Mouse (Mus musculus): ENCODE results near the gene Btnl9. TPM values are rescaled to one million over a fixed set of nuclear protein-coding genes. Genes with fewer than 3 reads are reported as not detected.

Btnl9 gene
- polyA plus RNA-seq, 1 experiment, result 3.0 TPM

DNA sequence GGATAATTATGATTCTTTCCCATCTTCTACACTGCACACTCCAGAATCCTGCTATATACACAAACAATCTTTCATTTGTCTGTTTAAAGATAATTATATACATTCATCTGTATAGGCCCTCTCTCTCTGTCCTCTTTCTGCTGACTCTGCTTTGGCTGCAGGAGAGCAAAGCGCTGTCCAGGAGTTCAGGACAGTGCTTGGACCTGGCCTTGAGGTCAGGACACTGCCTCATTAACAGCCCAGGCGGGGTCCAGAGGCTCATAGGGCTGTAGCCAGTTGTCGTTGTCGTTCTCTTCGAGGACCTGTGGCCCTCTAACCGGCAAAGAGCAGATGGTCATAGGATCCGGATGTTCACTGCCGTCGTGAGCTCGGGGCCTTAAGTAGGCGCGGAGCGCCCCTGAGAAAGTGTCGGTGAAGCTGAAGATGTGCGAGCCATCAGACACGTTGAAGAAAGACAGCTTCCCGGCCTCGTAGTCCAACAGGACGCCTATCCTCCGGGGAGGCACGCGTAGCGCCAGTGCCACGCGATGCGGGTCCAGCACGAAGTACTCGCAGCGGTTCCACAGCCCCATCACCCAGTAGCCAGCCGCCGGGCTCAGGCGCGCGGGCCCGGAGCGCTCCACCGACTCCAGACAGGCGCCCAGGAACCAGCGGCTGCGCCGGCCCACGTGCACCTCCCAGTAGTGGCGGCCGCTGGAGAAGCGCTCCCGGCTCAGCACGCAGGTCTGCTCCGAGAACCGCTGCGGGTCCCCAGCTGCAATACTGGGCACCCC lies 17.9 kb downstream of the Btnl9 start:
- no peaks in the 10 kb centered on the region for H3K4me1 ChIP-seq (replicated peaks; ENCODE audit: control insufficient read depth, insufficient read depth, low read length)
- DNase-seq, result no peak
- H3K27me3 ChIP-seq (ENCODE audit: control insufficient read depth, insufficient read depth, low read length), result no peaks in the 10 kb centered on the region; the same call in 1 of the 2 replicates
- H3K27ac ChIP-seq (ENCODE audit: control insufficient read depth, insufficient read depth, low read length), result no peak overlapping the region
- H3K36me3 ChIP-seq (ENCODE audit: control insufficient read depth, insufficient read depth, low read length), result no peaks in the 10 kb centered on the region
- 35% methylated on average over 50 of the region's 50 CpGs for WGBS
- no peak for TF ChIP-seq CTCF (IDR thresholded peaks at IDR 0.05; ENCODE audit: borderline replicate concordance, control insufficient read depth, extremely low read depth, insufficient read depth, low read length, poor library complexity)
- no peak for TF ChIP-seq POLR2A (IDR thresholded peaks at IDR 0.05; ENCODE audit: control insufficient read depth, extremely low read depth, insufficient read depth, low read length, poor library complexity)
- H3K4me3 ChIP-seq (ENCODE audit: control insufficient read depth, insufficient read depth, low read length), result no peak overlapping the region

DNA sequence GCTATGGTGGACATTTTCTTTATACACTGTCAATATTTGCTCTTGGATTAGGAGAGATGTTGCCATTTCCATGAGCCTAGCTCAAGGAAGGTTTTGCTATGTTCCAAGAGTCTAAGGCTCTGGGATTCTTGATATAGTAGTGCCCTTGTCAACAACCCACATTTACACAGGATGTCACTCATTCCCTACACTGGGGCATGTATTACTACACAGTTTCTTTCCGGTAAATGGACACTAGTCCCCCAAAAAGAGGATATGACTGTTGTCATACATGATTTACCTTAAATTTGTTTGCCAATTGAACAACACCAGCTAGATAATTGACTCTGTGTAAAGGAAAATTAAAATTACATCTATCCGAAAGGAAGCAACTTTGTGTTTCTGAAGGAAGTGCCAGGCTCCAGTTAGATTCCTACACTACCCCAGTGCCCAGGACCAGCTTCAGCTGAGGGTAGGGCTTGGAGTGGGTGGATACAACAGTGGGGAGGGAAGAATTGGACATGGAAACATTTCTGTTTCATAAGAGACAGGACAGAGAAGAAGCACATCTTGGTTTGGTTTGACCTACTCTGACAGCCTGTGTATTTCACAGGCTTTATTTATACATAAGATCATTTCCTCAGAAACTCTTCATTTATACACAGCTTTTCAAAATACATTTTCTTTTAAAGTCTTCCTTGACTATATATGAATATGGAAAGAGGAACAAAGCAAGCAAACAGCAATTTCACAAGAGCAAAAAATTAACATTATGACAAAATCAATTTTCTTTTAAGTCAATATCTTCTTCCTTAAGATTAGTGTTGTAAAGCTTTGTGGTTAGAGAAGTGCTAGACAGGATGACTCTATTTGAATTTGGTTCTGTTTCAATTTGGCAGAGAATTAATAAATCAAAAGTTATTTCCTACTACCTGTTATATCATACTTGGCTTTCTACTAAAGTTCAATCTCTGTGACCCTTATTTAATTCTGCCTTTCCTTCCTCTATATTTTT lies 29.8 kb downstream of the Btnl9 start:
- 88% methylated on average over 2 of the region's 2 CpGs for WGBS
- no peak for DNase-seq
- no peak for TF ChIP-seq POLR2A (IDR thresholded peaks at IDR 0.05; ENCODE audit: control insufficient read depth, extremely low read depth, insufficient read depth, low read length, poor library complexity)
- no peak for TF ChIP-seq CTCF (IDR thresholded peaks at IDR 0.05; ENCODE audit: borderline replicate concordance, control insufficient read depth, extremely low read depth, insufficient read depth, low read length, poor library complexity)
- no peak overlapping the region for H3K4me3 ChIP-seq (ENCODE audit: control insufficient read depth, insufficient read depth, low read length)
- no peaks in the 10 kb centered on the region for H3K36me3 ChIP-seq (ENCODE audit: control insufficient read depth, insufficient read depth, low read length)
- no peak overlapping the region for H3K27ac ChIP-seq (ENCODE audit: control insufficient read depth, insufficient read depth, low read length)
- no peaks in the 10 kb centered on the region for H3K27me3 ChIP-seq (ENCODE audit: control insufficient read depth, insufficient read depth, low read length)
- H3K4me1 ChIP-seq (replicated peaks; ENCODE audit: control insufficient read depth, insufficient read depth, low read length), result no peaks in the 10 kb centered on the region

DNA sequence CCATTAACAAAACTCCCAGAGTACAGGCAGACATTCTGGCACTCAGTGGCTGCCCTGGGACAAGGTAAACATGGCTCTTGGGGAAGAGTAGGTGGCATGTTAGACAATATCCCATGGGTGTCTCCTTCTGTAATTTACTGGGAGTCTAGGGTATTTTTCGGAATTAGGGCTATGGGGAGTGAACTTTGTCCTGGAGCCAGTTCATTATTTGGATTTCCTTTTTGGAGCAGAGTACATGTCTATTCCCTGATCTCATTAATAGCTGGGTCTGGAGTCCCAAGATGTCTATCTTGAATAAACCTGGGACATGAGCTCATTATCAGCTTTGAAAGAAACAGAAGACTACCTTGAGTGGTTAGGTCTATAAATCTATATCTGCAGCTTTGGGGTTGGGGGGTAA lies 32.9 kb downstream of the Btnl9 start, which contains the start of gene Olfr1394:
Gene Olfr1394, plus strand, starts transcription at position 301 of the 400 bp plus-strand sequence.
- no peaks in the 10 kb centered on the region for H3K27me3 ChIP-seq (ENCODE audit: control insufficient read depth, insufficient read depth, low read length)
- no peak for DNase-seq
- H3K4me1 ChIP-seq (replicated peaks; ENCODE audit: control insufficient read depth, insufficient read depth, low read length), result no peaks in the 10 kb centered on the region
- H3K36me3 ChIP-seq (ENCODE audit: control insufficient read depth, insufficient read depth, low read length), result no peaks in the 10 kb centered on the region
- TF ChIP-seq CTCF (IDR thresholded peaks at IDR 0.05; ENCODE audit: borderline replicate concordance, control insufficient read depth, extremely low read depth, insufficient read depth, low read length, poor library complexity) (no peak), POLR2A (IDR thresholded peaks at IDR 0.05; ENCODE audit: control insufficient read depth, extremely low read depth, insufficient read depth, low read length, poor library complexity) (no peak)
- H3K27ac ChIP-seq (ENCODE audit: control insufficient read depth, insufficient read depth, low read length), result no peak within 1 kb of the TSS
- 94% methylated on average over 1 of the region's 1 CpGs for WGBS
- no peak within 1 kb of the TSS for H3K4me3 ChIP-seq (ENCODE audit: control insufficient read depth, insufficient read depth, low read length)

DNA sequence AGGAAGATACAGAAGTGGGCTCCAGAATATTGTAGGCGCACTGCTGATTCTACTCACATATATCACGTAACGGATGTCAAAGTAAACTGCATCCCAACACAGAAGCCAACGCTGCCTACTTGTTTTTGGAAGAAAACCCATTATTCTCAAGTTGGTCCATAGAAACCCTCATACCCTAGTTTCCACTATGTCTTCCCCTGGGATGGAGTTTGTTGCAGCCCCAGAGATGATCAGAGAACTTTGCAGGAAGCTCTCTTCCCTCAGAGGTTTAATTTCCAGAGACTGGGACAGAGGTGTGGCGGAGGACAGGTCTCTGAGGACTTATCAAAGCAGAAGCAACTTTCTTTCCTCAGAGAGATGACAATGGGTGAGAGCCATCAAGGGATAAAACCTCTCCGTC lies 45.0 kb downstream of the Btnl9 start, which contains the start of gene Olfr1395:
Gene Olfr1395, plus strand, starts transcription at position 301 of the 400 bp plus-strand sequence.
- DNase-seq, result no peak
- H3K4me1 ChIP-seq (replicated peaks; ENCODE audit: control insufficient read depth, insufficient read depth, low read length), result no peaks in the 10 kb centered on the region
- H3K27ac ChIP-seq (ENCODE audit: control insufficient read depth, insufficient read depth, low read length), result no peak within 1 kb of the TSS
- TF ChIP-seq CTCF (IDR thresholded peaks at IDR 0.05; ENCODE audit: borderline replicate concordance, control insufficient read depth, extremely low read depth, insufficient read depth, low read length, poor library complexity), result no peak
- TF ChIP-seq POLR2A (IDR thresholded peaks at IDR 0.05; ENCODE audit: control insufficient read depth, extremely low read depth, insufficient read depth, low read length, poor library complexity), result no peak
- no peak within 1 kb of the TSS for H3K4me3 ChIP-seq (ENCODE audit: control insufficient read depth, insufficient read depth, low read length)
- WGBS, result 94% methylated on average over 6 of the region's 6 CpGs
- no peaks in the 10 kb centered on the region for H3K27me3 ChIP-seq (ENCODE audit: control insufficient read depth, insufficient read depth, low read length)
- H3K36me3 ChIP-seq (ENCODE audit: control insufficient read depth, insufficient read depth, low read length), result no peaks in the 10 kb centered on the region

DNA sequence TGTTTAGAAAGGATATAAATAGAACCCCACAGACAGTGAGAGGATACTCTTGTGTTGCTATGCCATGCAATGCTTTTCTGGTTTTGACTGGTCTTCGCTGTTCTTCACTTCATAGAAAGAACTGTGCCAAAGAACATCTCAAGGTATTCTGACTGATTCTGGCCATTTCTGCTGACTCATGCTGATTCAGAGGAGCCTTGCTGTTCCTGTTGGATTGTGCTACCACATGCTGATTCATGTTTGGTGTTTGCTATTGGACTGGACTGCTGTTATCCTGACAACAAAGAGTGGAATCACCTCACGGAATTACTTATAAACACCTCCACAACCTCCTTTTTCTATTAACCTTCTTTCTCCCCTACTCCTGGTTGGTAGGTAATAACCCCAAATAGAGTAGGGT lies 62.8 kb downstream of the Btnl9 start:
- WGBS, result 97% methylated on average over 2 of the region's 2 CpGs
- no peak for DNase-seq
- Histone ChIP-seq H3K27me3 (ENCODE audit: control insufficient read depth, insufficient read depth, low read length) (no peaks in the 10 kb centered on the region), H3K4me1 (replicated peaks; ENCODE audit: control insufficient read depth, insufficient read depth, low read length) (no peaks in the 10 kb centered on the region), H3K36me3 (ENCODE audit: control insufficient read depth, insufficient read depth, low read length) (no peaks in the 10 kb centered on the region), H3K4me3 (ENCODE audit: control insufficient read depth, insufficient read depth, low read length) (no peak overlapping the region), H3K27ac (ENCODE audit: control insufficient read depth, insufficient read depth, low read length) (no peak overlapping the region)
- no peak for TF ChIP-seq CTCF (IDR thresholded peaks at IDR 0.05; ENCODE audit: borderline replicate concordance, control insufficient read depth, extremely low read depth, insufficient read depth, low read length, poor library complexity)
- no peak for TF ChIP-seq POLR2A (IDR thresholded peaks at IDR 0.05; ENCODE audit: control insufficient read depth, extremely low read depth, insufficient read depth, low read length, poor library complexity)

DNA sequence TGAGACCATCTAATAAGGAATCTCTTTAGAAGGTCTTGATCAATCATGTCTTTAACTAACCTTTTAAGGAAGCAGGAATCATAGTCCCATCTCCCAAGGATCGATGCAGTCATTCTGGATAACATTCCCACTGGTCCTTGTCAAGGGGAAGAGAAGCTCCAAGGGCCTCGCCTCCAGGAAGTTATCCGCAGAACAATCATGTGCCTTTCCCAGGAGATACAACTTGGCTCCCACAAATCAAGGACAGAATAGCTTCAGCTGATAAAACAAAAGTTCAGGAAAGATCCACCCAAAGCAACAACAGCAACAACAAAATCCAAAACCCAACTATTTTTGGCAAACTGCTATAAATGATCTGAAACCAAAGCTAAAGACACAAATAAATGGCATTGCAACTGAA lies 67.3 kb downstream of the Btnl9 start:
- no peak overlapping the region for H3K4me3 ChIP-seq (ENCODE audit: control insufficient read depth, insufficient read depth, low read length)
- WGBS, result 96% methylated on average over 3 of the region's 3 CpGs

More for the DNA sequence above, 67.3 kb downstream of the Btnl9 start:
- H3K4me1 ChIP-seq (replicated peaks; ENCODE audit: control insufficient read depth, insufficient read depth, low read length), result no peaks in the 10 kb centered on the region
- no peak for TF ChIP-seq POLR2A (IDR thresholded peaks at IDR 0.05; ENCODE audit: control insufficient read depth, extremely low read depth, insufficient read depth, low read length, poor library complexity)
- no peak for TF ChIP-seq CTCF (IDR thresholded peaks at IDR 0.05; ENCODE audit: borderline replicate concordance, control insufficient read depth, extremely low read depth, insufficient read depth, low read length, poor library complexity)
- H3K27ac ChIP-seq (ENCODE audit: control insufficient read depth, insufficient read depth, low read length), result no peak overlapping the region
- no peaks in the 10 kb centered on the region for H3K36me3 ChIP-seq (ENCODE audit: control insufficient read depth, insufficient read depth, low read length)
- no peaks in the 10 kb centered on the region for H3K27me3 ChIP-seq (ENCODE audit: control insufficient read depth, insufficient read depth, low read length)
- no peak for DNase-seq

Other genes with a start within 250 kb of the Btnl9 start
- 11.4 and 11.5 TPM in 2 replicates for gene Psme2b, start 241.0 kb downstream of the Btnl9 start, polyA plus RNA-seq (2012; rRNA removed)
- gene Olfr56, start 208.3 kb downstream of the Btnl9 start, polyA plus RNA-seq (2012; rRNA removed), result 0.46 and 0.75 TPM in 2 replicates
- gene 9930111J21Rik1, start 207.8 kb downstream of the Btnl9 start, polyA plus RNA-seq (2012; rRNA removed), result 6.8 and 8.0 TPM in 2 replicates
- 0.31 and 0.73 TPM in 2 replicates for gene Gm12185, start 194.9 kb downstream of the Btnl9 start, polyA plus RNA-seq (2012; rRNA removed)
- gene Tgtp1, start 193.0 kb downstream of the Btnl9 start, polyA plus RNA-seq (2012; rRNA removed), result 8.2 and 10.6 TPM in 2 replicates
- 4.0 and 4.1 TPM in 2 replicates for gene 9930111J21Rik2, start 135.9 kb downstream of the Btnl9 start, polyA plus RNA-seq (2012; rRNA removed)
- 26.0 and 29.1 TPM in 2 replicates for gene Tgtp2, start 123.0 kb downstream of the Btnl9 start, polyA plus RNA-seq (2012; rRNA removed)
- gene Ifi47, start 110.6 kb downstream of the Btnl9 start, polyA plus RNA-seq (2012; rRNA removed), result 37.5 and 45.3 TPM in 2 replicates
- gene Olfr1396, start 72.3 kb downstream of the Btnl9 start, polyA plus RNA-seq (2012; rRNA removed), result 0.19 TPM in 1 of 2 replicates, not detected in the other
- not detected in 2 replicates for gene Olfr1395, start 44.9 kb downstream of the Btnl9 start, polyA plus RNA-seq (2012; rRNA removed)
- gene Olfr1394, start 32.8 kb downstream of the Btnl9 start, polyA plus RNA-seq (2012; rRNA removed), result not detected in 2 replicates
- gene Zfp62, start 16.1 kb upstream of the Btnl9 start, polyA plus RNA-seq (2012; rRNA removed), result 6.0 TPM in 2 replicates
- 336 and 378 TPM in 2 replicates for gene Mgat1, start 57.0 kb upstream of the Btnl9 start, polyA plus RNA-seq (2012; rRNA removed)
- gene Olfr1393, start 91.1 kb upstream of the Btnl9 start, polyA plus RNA-seq (2012; rRNA removed), result 0.40 and 0.41 TPM in 2 replicates
- 0.13 and 0.15 TPM in 2 replicates for gene Olfr1392, start 98.1 kb upstream of the Btnl9 start, polyA plus RNA-seq (2012; rRNA removed)
- gene Olfr10, start 117.6 kb upstream of the Btnl9 start, polyA plus RNA-seq (2012; rRNA removed), result not detected in 2 replicates
- gene Olfr1391, start 135.6 kb upstream of the Btnl9 start, polyA plus RNA-seq (2012; rRNA removed), result not detected in 2 replicates
- not detected in 2 replicates for gene Olfr1390, start 148.0 kb upstream of the Btnl9 start, polyA plus RNA-seq (2012; rRNA removed)
- gene Olfr1389, start 235.9 kb upstream of the Btnl9 start, polyA plus RNA-seq (2012; rRNA removed), result not detected in 2 replicates
- gene Olfr1388, start 249.5 kb upstream of the Btnl9 start, polyA plus RNA-seq (2012; rRNA removed), result 0.14 and 0.22 TPM in 2 replicates